In the genomic region with DNA sequence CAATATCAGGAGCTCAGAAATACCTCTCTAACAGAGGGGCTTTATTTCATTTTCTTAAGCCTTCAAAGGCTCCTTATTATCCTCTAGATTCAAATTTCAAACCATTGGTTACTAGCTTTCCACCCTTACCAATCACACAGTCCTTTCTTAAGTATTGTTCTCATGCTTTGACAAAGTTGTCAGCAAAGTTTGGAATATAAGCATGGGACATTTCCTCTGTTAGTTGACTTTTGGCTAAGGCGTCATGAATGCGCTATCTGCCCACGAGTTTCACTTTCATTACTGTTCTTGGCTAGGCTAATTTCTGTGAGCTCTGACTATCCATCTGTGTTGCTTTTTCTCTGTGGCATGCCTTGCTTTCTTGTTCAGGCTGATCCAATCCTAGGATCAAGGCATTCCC, we compare ENCODE assay signal across 21 mouse cellular contexts. TPM values are rescaled to one million over a fixed set of nuclear protein-coding genes. Genes with fewer than 3 reads are reported as not detected.
"Had no signal": no experiment of that assay in that cellular context is flagged by ENCODE, and none has a peak within 500 bp of the region (broad histone marks: within the 10 kb centered on the region; RNA-seq: fewer than 3 reads in every experiment).

No protein-coding gene starts in this region.

- DNase-seq: kidney, adult 8-10 months; kidney, postnatal 25 days; liver; lung, adult 2 months; lung, postnatal 36 days; spleen, adult 18-20 months; thymus, adult 2 months; thymus, postnatal 4 days had no signal

- H3K27me3 ChIP-seq: limb, embryonic 12.5 days; midbrain, embryonic 13.5 days; stomach, embryonic 15.5 days had no signal

- H3K4me3 ChIP-seq: layer of hippocampus, adult 2 months; limb, embryonic 12.5 days; midbrain, embryonic 13.5 days; stomach, embryonic 15.5 days had no signal

- H3K27ac ChIP-seq: layer of hippocampus, adult 2 months; limb, embryonic 12.5 days; liver, embryonic 14.5 days; midbrain, embryonic 13.5 days; stomach, embryonic 15.5 days had no signal

- H3K9ac ChIP-seq: limb, embryonic 12.5 days; liver, embryonic 14.5 days; midbrain, embryonic 13.5 days; stomach, embryonic 15.5 days had no signal

- H3K4me2 ChIP-seq: limb, embryonic 12.5 days; midbrain, embryonic 13.5 days; stomach, embryonic 15.5 days had no signal

- H3K9me3 ChIP-seq: limb, embryonic 12.5 days; midbrain, embryonic 13.5 days; stomach, embryonic 15.5 days had no signal

- H3K4me1 ChIP-seq: stomach, embryonic 15.5 days had no signal

RNA-seq across cellular contexts. Expression of gene Gpr33, which starts 25.1 kb away (rescaled TPM):
- total RNA-seq: layer of hippocampus, adult 2 months; layer of hippocampus, postnatal 10 days; left cerebral cortex, postnatal 36 days; megakaryocyte progenitor cell, adult 5-6 weeks; midbrain, postnatal 0 days had no signal
- polyA plus RNA-seq: intestine, postnatal 0 days; kidney, embryonic 16.5 days; limb, embryonic 12.5 days; liver, embryonic 14.5 days; lung, postnatal 0 days; midbrain, embryonic 13.5 days; midbrain, postnatal 0 days; neural tube, embryonic 14.5 days; stomach, embryonic 15.5 days had no signal
